ENCODE assay signal across 17 mouse cellular contexts in genomic region chr14:105556813-105557212, GRCm38 (mm10).
DNase-seq lines count a peak whose midpoint lies in the region; ATAC-seq and TF ChIP-seq lines count a peak whose summit lies in the region.
"Had no signal": no experiment of that assay in that cellular context is flagged by ENCODE, and none has a peak within 500 bp of the region (broad histone marks: within the 10 kb centered on the region; RNA-seq: fewer than 3 reads in every experiment).

No protein-coding gene starts in this region.

- peak; percentile 22 for DNase-seq in gastrocnemius, adult 2 months
- no peak for DNase-seq in gastrocnemius, postnatal 36 days
- DNase-seq in liver, postnatal 0 days: no peak
- DNase-seq in adipocyte (ENCODE audit: low spot score): peak; percentile 7
- no peak for DNase-seq in right cerebral cortex, postnatal 25 days
- DNase-seq in layer of hippocampus, adult 8-10 months (ENCODE audit: low spot score in 2 of 2): no peak
- DNase-seq: cerebellum, adult 11-12 months; gastrocnemius, postnatal 14 days; kidney, adult 11 months; liver, embryonic 13.5 days; right cerebral cortex, adult 18-20 months had no signal

- TF ChIP-seq EP300 in liver, postnatal 0 days (IDR thresholded peaks at IDR 0.05; ENCODE audit: low read depth): no peak

- H3K4me1 ChIP-seq in liver, postnatal 0 days (ENCODE audit: insufficient read depth): no peaks in the 10 kb centered on the region
- H3K4me1 ChIP-seq in liver, embryonic 12.5 days: no peaks in the 10 kb centered on the region
- H3K4me1 ChIP-seq: forebrain, embryonic 15.5 days; hindbrain, embryonic 13.5 days; liver, embryonic 13.5 days; megakaryocyte, embryonic 14.5 days had no signal

- WGBS in liver, postnatal 0 days (ENCODE audit: insufficient replicate concordance): 58% methylated on average over 3 of the region's 3 CpGs
- 43% methylated on average over 3 of the region's 3 CpGs for WGBS in liver, embryonic 12.5 days (ENCODE audit: insufficient replicate concordance)

- no peak overlapping the region for H3K4me2 ChIP-seq in liver, postnatal 0 days (ENCODE audit: low read depth, low read length)
- no peak overlapping the region for H3K4me2 ChIP-seq in liver, embryonic 12.5 days
- H3K4me2 ChIP-seq: forebrain, embryonic 15.5 days; heart, embryonic 13.5 days; hindbrain, embryonic 13.5 days; liver, embryonic 13.5 days had no signal

- no peaks in the 10 kb centered on the region for H3K27me3 ChIP-seq in liver, postnatal 0 days (ENCODE audit: insufficient read depth, low read length)
- H3K27me3 ChIP-seq in liver, embryonic 12.5 days (replicated peaks): no peaks in the 10 kb centered on the region
- H3K27me3 ChIP-seq: forebrain, embryonic 15.5 days; heart, embryonic 13.5 days; hindbrain, embryonic 13.5 days; liver, embryonic 13.5 days; megakaryocyte, embryonic 14.5 days had no signal

- H3K36me3 ChIP-seq in liver, postnatal 0 days (replicated peaks; ENCODE audit: insufficient read depth, low read length): no peaks in the 10 kb centered on the region
- H3K36me3 ChIP-seq in liver, embryonic 12.5 days: no peaks in the 10 kb centered on the region
- H3K36me3 ChIP-seq: forebrain, embryonic 15.5 days; heart, embryonic 13.5 days; hindbrain, embryonic 13.5 days; liver, embryonic 13.5 days had no signal

- intact Hi-C loops in gastrocnemius, adult 2 months (cut with DNase I): loop anchor here (5.0 kb wide), 1 partner anchor 340 kb away; the partner anchor contains the start of gene Spry2
- intact Hi-C loops in gastrocnemius, postnatal 36 days (cut with DNase I): loop anchor here (5.0 kb wide), 1 partner anchor 340 kb away; the partner anchor contains the start of gene Spry2

- H3K9ac ChIP-seq in liver, postnatal 0 days (replicated peaks): no peak overlapping the region
- H3K9ac ChIP-seq in liver, embryonic 12.5 days: no peak overlapping the region
- H3K9ac ChIP-seq: forebrain, embryonic 15.5 days; heart, embryonic 13.5 days; hindbrain, embryonic 13.5 days; liver, embryonic 13.5 days had no signal

- H3K4me3 ChIP-seq in gastrocnemius, adult 2 months: no peak overlapping the region
- no peak overlapping the region for H3K4me3 ChIP-seq in liver, postnatal 0 days (ENCODE audit: low read depth, low read length)
- H3K4me3 ChIP-seq in liver, embryonic 12.5 days: no peak overlapping the region
- H3K4me3 ChIP-seq: forebrain, embryonic 15.5 days; heart, embryonic 13.5 days; hindbrain, embryonic 13.5 days; liver, embryonic 13.5 days; megakaryocyte, embryonic 14.5 days had no signal

- peak; percentile 57 for TF ChIP-seq CTCF in gastrocnemius, adult 2 months (IDR thresholded peaks at IDR 0.05)
- TF ChIP-seq CTCF in liver, postnatal 0 days (IDR thresholded peaks at IDR 0.05; ENCODE audit: low read depth): peak; percentile 35

- H3K27ac ChIP-seq in gastrocnemius, adult 2 months: no peak overlapping the region
- H3K27ac ChIP-seq in liver, postnatal 0 days (ENCODE audit: low read depth): no peak overlapping the region
- H3K27ac ChIP-seq in liver, embryonic 12.5 days: no peak overlapping the region
- H3K27ac ChIP-seq: forebrain, embryonic 15.5 days; heart, embryonic 13.5 days; hindbrain, embryonic 13.5 days; liver, embryonic 13.5 days had no signal

- H3K9me3 ChIP-seq in liver, postnatal 0 days (ENCODE audit: low read length): no peaks in the 10 kb centered on the region
- H3K9me3 ChIP-seq in liver, embryonic 12.5 days (replicated peaks): no peaks in the 10 kb centered on the region
- H3K9me3 ChIP-seq: forebrain, embryonic 15.5 days; heart, embryonic 13.5 days; hindbrain, embryonic 13.5 days; liver, embryonic 13.5 days; megakaryocyte, embryonic 14.5 days had no signal

- no peak for ATAC-seq in liver, postnatal 0 days
- no peak for ATAC-seq in liver, embryonic 12.5 days
- ATAC-seq in megakaryocyte progenitor cell, adult 5-6 weeks (replicated peaks; ENCODE audit: poor library complexity): peak; percentile 69
- ATAC-seq: forebrain, embryonic 15.5 days had no signal

Comparison
In these comparisons a context has a peak if more than half of its experiments do, and no peak if none do; other contexts are left out.
1. DNase-seq: peak in gastrocnemius, adult 2 months (single experiment) and adipocyte (single experiment); none in gastrocnemius, postnatal 36 days (0 of 2), liver, postnatal 0 days (single experiment), right cerebral cortex, postnatal 25 days (single experiment) and layer of hippocampus, adult 8-10 months (0 of 2).